Mouse (Mus musculus): Measurements from ENCODE around the gene Pheta1.

Gene Pheta1

DNA sequence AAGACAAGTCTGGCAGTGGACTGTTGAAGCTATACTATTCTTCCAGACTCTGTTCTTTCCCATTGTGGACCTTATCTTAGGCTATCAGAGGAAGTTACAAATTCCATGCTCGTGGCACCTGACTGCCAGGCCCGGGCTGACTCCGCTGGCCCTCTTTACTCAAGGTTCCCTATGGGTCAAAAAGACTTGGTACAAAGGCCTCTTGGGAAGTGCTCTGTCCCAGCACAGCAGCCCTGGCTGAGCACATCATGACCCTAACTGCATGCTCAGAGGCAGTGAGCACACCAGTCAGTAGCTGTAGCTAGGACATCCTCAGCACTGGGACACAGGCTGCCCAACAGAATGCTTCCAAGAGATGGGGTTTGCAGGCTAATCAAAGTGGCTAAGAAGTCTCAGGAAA, 28.1 kb upstream of the Pheta1 start:
- TF ChIP-seq GATA4 (IDR thresholded peaks at IDR 0.05; ENCODE audit: insufficient replicate concordance, low read length) = no peak; the same call in 1 of the 2 replicates

DNA sequence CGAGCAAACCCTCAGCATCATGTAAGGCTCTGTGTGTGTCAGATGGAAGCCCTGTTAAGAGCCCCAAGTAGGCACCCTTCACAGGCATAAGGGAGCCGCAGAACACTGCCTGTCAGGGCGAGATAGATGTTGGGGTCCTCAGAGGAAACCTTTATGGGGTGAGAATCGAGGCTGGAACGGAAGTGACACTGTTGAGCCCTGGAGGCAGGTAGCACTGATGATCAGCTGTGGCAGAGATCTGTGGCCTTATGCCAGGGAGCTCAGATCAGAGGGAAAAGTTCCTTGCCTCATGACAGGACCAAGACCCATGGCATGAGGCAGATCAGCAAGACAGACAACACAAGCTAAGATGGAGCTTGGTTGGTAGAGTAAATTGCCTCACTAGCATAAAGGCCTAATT, 27.7 kb upstream of the Pheta1 start:
- no peak for TF ChIP-seq GATA4 (IDR thresholded peaks at IDR 0.05; ENCODE audit: insufficient replicate concordance, low read length)

DNA sequence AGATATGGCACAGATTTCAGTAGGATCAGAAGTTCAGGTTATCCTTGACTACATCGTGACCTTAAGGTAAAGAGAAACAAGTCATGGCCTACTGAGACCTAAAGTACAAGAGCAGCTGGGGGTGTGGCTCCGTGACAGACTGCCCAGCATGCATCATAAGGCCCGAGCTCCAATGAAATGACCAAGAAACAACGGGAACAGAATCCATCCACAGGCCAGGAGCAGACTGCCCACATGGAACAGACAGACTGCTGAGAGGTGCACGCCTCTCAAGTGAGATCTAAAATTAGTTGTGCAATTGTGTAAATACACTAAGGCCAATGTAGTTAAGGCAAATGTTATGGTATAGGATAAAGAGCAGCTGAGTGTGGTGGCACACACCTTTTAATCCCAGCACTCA, 27.2 kb upstream of the Pheta1 start:
- TF ChIP-seq GATA4 (IDR thresholded peaks at IDR 0.05; ENCODE audit: insufficient replicate concordance, low read length) = no peak

DNA sequence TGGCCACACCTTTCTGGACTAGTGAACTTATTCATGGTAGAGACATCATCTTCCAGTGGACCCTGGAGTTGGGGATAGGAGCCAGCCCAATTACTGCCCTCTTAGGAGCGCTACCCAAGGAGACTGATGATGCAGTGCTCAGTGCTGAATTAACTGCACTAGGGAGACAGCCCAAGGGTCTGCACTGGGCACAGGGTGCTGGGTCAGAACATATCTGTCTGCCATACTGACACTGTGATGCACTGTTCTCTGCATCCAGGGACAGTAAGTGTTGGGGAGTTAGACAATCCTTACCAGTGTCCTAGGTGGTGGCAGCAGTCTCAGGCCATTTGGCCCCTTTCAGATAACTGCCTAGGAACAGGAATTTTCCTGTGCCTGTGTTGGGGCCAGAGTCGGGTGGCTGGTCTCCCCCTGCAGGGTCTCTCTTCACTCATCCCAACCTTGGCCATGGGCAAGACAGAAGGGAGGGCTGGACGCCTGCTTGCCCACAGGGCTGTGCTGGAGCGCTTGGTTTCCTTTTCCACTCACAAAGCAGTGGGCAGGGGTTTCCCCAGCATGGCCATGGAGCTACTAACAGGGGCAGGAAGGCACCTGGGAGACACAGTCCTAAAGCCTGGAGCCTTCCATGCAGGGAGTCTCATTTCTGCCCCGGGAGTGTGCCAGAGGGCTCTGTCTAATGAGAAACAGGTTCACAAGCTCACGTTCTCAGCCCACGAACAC, 25.8 kb upstream of the Pheta1 start:
- TF ChIP-seq GATA4 (IDR thresholded peaks at IDR 0.05; ENCODE audit: insufficient replicate concordance, low read length) = no peak

DNA sequence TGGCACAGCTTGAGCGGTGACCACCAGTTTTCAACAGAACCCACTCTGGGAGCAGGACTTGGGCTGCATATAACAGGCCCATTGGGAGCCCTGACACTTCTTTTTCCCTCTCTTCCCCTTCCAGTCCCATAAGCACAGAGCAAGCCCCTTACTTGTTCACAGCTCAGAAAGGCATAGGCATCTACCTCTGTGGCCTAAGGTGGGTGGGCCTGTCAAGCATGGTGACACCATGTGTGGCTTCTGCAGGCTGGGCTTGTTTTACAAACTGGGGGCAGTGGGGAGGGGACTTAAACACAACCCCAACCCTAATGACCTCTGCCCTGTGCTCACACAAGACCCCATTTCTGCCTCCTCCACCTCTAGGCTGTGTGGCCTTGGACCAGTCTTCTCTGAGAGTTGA, 25.1 kb upstream of the Pheta1 start:
- TF ChIP-seq GATA4 (IDR thresholded peaks at IDR 0.05; ENCODE audit: insufficient replicate concordance, low read length) = no peak

DNA sequence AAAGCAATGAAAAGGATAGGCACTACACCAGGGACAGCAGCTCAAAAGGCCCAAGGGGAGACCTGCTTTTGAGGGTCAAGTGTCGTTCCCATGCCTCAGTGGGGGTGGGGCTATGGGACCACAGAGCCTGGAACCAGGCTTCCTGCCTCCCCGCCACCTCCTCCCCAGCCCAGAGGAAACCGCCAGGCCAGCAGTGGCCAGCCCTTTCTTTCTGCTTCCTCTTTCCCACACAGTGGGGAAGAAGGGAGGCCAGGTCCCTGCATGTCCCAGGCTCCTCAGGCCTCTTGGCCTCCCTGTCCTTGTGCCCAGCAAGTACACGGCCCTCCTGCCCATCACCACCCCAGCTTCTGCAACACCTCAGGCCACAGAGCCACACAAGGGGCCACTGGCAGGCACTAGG, 24.7 kb upstream of the Pheta1 start:
- TF ChIP-seq GATA4 (IDR thresholded peaks at IDR 0.05; ENCODE audit: insufficient replicate concordance, low read length) = no peak

DNA sequence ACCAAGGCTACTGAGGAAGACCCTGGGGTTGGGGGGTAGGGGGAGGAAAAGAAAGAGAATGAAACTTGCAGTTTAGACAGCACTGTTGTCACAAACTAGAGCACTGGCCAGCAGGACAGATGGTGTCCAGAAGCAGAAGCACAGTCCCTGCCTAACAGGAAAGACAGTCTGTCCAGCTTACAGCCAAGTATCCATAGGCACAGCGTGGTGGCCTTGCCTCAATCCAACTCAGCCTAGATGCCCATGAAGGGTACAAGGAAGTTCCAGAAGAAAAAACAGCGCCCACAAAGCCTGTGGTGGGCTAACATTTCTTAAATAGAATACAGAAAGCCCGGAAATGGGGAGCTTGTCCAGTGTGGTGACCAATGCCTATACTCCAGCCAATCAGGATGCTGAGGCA, 23.2 kb upstream of the Pheta1 start:
- no peak for TF ChIP-seq GATA4 (IDR thresholded peaks at IDR 0.05; ENCODE audit: insufficient replicate concordance, low read length)

DNA sequence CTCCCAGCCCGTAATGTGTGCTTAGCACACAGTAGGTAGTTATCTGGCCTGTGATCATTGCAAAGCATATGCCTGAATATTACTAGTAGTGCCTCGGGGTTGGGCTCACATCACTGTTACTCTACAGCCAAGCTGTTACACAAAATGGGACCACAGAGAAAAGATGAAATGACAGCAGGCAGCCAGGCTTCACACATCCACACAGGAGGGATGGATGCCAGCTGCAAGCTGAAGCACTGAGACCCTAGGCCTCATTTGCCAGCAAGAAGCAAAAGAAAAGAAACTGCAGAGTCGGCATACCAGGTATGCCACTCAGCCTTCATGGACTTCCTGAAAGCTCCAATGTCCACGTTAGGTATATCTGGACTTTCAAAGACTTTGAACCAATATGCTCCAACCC, 20.9 kb upstream of the Pheta1 start:
- TF ChIP-seq GATA4 (IDR thresholded peaks at IDR 0.05; ENCODE audit: insufficient replicate concordance, low read length) = no peak

DNA sequence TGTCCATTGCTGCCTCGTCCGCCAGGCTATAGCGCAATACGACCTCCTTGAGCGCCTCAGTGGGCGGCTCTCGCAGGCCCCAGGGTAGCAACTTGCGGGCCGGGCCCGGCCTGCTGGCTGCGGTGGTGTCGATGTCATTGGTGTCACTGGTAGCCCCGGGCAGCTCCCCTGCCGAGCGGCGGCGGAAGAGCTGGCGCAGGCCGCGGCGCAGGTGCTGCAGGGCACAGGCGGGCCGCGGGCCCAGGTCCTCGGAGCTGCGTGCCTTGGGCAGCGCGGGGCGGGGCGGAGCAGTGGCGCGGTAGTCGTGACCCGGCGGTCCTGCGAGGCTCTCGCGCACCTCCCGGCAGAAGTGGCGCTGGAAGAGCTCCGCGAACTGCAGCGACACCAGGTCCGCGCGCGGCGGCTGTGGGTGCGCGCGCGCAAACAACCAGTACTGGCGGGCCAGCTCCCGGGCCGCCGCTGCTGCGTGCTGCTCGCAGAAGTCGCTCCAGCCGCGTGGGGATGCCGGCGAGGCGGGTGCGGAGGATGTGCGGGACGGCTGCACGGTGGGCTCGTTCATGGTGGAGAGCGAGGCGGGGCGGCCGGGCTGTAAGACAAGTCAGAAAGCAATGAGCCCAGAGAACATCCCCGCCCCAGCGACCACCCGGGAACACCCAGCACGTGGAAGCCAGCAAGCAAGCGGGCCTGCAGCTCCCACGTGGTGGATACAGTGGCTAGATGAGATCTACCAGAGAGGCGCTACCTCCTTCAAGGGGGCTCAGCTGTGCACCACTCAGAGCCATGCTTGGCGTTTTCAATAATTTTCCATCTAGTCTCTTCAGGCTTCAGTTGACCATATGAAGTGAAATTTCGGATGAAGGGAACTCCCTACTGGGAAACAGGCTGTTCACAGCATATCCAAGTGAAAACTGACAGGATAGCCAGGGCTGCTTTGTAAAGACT, 20.0 kb upstream of the Pheta1 start:
- TF ChIP-seq GATA4 (IDR thresholded peaks at IDR 0.05; ENCODE audit: insufficient replicate concordance, low read length) = no peak

DNA sequence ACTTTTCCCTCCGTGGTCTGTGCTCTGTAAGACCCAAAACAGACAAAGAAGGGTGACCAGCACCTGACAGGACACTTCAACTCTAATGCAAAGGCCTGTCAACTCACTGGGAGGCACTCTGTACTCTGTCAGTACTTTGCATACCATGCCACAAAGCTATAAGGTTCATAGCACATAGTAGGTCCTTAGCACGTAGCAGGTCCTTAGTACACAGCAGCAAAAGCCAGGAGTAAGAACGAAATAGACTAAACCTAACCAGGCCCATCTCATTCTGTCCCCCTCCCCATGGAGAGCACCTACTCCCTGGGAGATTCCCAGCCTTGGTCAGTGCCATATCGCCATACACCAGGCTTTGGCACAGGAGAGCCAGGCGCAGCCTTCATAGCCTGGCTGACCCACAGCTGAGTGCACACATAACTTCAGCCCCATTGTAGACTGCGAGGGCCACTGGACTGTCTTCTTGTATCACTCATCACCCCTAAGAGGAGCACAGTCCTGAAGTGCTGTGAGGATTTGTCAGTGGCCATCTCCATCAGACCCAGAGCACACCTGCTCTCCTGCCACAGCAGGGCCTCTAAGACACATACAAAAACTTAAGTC, 17.7 kb upstream of the Pheta1 start:
- TF ChIP-seq GATA4 (IDR thresholded peaks at IDR 0.05; ENCODE audit: insufficient replicate concordance, low read length) = no peak

DNA sequence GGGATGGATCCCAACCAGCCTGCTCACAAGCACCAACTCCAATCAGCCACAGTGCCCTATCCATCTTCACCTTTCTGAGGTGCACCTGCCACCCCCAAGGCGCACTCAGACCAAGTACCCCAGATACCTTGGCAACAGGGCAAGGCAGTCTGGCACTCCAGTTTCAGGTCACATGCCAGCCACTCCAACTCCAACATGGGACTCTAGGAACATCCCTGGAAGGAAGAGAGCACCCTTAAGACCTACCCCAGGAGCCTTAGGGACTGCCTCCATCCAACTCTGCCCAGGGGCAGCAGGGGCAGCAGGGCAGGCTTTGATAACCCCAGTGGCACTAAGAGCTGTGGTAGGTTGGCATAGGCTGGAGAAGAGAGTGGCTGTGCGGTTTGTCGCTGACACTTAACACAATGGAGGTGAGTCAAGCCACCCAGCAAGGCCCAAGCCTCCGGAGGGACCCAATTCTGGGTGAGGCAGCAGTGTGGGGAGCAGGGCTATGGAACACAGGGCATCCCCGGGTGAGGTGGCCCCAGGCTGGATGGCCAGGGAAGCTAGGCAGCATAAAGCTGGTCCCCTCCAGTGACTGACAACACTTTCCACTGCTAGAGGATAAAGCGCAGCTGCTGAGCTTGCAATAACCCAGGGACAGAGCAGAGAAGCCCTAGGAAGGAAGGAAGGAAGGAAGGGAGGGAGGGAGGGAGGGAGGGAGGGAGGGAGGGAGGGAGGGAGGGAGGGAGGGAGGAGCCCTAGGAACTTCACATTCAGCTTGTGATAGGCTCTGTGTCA, 16.2 kb upstream of the Pheta1 start:
- TF ChIP-seq GATA4 (IDR thresholded peaks at IDR 0.05; ENCODE audit: insufficient replicate concordance, low read length) = no peak

DNA sequence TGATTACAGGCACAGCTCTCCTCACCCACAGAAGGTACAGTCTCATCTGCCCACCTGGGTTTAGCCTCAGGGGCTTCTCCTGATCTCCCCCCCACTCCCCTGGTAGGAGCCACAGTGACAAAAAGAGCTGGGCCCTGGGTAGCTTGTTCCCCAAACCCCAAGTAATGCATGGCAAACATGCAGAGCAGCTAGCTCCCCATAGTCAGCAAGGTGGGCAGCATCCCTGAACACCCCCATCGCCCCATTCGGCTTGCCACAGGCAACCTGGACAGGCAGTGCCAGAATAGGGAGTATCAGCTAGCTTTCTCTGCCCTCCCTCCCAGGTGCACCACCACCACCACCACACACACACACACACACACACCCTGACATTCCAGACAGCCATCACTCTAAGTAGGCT, 15.6 kb upstream of the Pheta1 start:
- TF ChIP-seq GATA4 (IDR thresholded peaks at IDR 0.05; ENCODE audit: insufficient replicate concordance, low read length) = no peak

DNA sequence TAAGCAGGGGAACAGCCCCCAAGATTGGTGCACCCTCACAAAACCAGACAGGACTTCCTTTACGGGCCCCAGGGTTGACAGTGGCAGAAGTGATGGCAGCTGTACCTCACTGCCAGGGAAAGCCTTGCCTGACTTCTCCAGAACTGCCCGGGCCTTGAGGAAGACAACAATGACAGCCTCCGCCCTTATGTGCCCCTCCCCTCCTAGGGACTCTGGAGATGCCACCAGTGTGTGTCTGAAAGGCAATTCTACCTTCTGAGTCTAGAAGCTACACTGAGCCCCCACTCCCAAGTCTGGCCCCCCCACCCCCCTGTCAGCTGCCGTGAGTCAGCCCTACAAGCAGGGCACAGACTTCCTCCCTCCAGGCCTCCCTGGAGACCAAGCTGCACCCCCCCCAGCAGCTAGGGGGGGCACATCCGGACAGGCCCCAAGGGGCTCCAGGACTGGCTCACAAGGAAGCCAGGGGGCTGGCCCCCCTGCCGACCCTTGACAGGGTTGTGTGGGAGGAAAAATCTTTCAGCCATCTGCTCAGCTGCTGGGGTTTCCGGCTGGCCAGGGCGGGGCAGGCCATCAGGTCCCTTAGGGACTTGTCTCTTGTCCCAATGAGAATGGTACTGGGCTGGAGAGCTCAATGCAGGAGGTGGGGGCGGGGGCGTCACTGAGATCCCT, 15.1 kb upstream of the Pheta1 start:
- TF ChIP-seq GATA4 (IDR thresholded peaks at IDR 0.05; ENCODE audit: insufficient replicate concordance, low read length) = peak; percentile 10; the same call in 1 of the 2 replicates

DNA sequence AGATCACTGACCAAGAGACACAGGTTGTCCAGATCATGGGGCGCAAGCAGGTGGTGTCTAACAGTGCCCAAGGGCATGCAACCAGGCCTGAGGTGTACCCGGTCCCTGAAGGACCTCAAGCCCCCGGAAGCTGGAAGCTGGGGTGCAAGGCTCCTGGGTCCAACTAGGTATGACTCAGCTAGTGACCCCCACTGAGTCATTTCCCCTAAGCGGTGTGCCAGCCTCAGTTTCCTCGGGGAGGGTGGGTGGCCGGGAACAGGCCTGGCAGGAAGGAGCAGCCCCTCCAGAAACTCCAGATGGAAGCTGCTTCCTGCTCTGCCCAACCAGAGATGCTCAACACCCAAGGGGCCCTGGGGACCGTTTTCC, 14.6 kb upstream of the Pheta1 start:
- no peak for TF ChIP-seq GATA4 (IDR thresholded peaks at IDR 0.05; ENCODE audit: insufficient replicate concordance, low read length)

All from liver, adult (tissue).